Comparison of ENCODE assay signal across 8 mouse cellular contexts in genomic region chr17:33842966-33843795, GRCm38 (mm10). TPM values are rescaled to one million over a fixed set of nuclear protein-coding genes. Genes with fewer than 3 reads are reported as not detected.
DNase-seq lines count a peak whose midpoint lies in the region; ATAC-seq and TF ChIP-seq lines count a peak whose summit lies in the region.

Gene Cd320, plus strand, starts transcription at chr17:33843091.

- no peaks in the 10 kb centered on the region for H3K27me3 ChIP-seq in embryonic facial prominence, embryonic 15.5 days
- no peaks in the 10 kb centered on the region for H3K27me3 ChIP-seq in kidney, embryonic 14.5 days (ENCODE audit: control insufficient read depth, insufficient read depth, low read length)
- H3K27me3 ChIP-seq in limb, embryonic 15.5 days: no peaks in the 10 kb centered on the region

- H3K4me2 ChIP-seq in embryonic facial prominence, embryonic 15.5 days (replicated peaks): peak within 1 kb of the TSS; percentile 85
- H3K4me2 ChIP-seq in kidney, embryonic 14.5 days (replicated peaks; ENCODE audit: low read depth, low read length): peak within 1 kb of the TSS; percentile 70
- H3K4me2 ChIP-seq in limb, embryonic 15.5 days: peak within 1 kb of the TSS; percentile 73

- TF ChIP-seq POLR2A in bone marrow, adult 2 months (IDR thresholded peaks at IDR 0.05; ENCODE audit: borderline replicate concordance, control insufficient read depth, low read depth, low read length): peak; percentile 56; the same call in 1 of the 2 replicates

- peak within 1 kb of the TSS; percentile 65 for H3K9ac ChIP-seq in embryonic facial prominence, embryonic 15.5 days
- H3K9ac ChIP-seq in kidney, embryonic 14.5 days (ENCODE audit: low read depth, low read length): peak within 1 kb of the TSS; percentile 73
- peak within 1 kb of the TSS; percentile 41 for H3K9ac ChIP-seq in limb, embryonic 15.5 days

- H3K4me3 ChIP-seq in bone marrow, adult 2 months (replicated peaks; ENCODE audit: control insufficient read depth, low read depth, low read length): peak within 1 kb of the TSS; percentile 99
- H3K4me3 ChIP-seq in embryonic facial prominence, embryonic 15.5 days (replicated peaks): peak within 1 kb of the TSS; percentile 99
- H3K4me3 ChIP-seq in kidney, embryonic 14.5 days (ENCODE audit: low read length): peak within 1 kb of the TSS; percentile 84
- H3K4me3 ChIP-seq in limb, embryonic 15.5 days: peak within 1 kb of the TSS; percentile 99

- H3K9me3 ChIP-seq in embryonic facial prominence, embryonic 15.5 days (replicated peaks): no peaks in the 10 kb centered on the region
- H3K9me3 ChIP-seq in kidney, embryonic 14.5 days (ENCODE audit: control insufficient read depth, low read length): no peaks in the 10 kb centered on the region
- no peaks in the 10 kb centered on the region for H3K9me3 ChIP-seq in limb, embryonic 15.5 days

- DNase-seq in 416B (ENCODE audit: low read depth): peak; percentile 92
- peak; percentile 93 for DNase-seq in heart, adult 9 months (ENCODE audit: low spot score in 2 of 2)
- DNase-seq in monocyte, adult 2 months (ENCODE audit: low read depth in 1 of 2, low spot score in 2 of 2): peak; percentile 68 to 86
- DNase-seq in spleen, postnatal 36 days (ENCODE audit: low spot score in 2 of 2): peak; percentile 88 to 90

- under 1% methylated on average over 45 of the region's 45 CpGs for WGBS in bone marrow, adult 2 months
- under 1% methylated on average over 45 of the region's 45 CpGs for WGBS in embryonic facial prominence, embryonic 15.5 days
- WGBS in kidney, embryonic 14.5 days: under 1% methylated on average over 44 of the region's 45 CpGs
- WGBS in limb, embryonic 15.5 days: under 1% methylated on average over 45 of the region's 45 CpGs

- TF ChIP-seq CTCF in bone marrow, adult 2 months (IDR thresholded peaks at IDR 0.05; ENCODE audit: control insufficient read depth, insufficient read depth, low read length): 0 out of 2 replicates have a peak, but pooled peaks have one; percentile 15

- peak within 1 kb of the TSS; percentile 23; the same call in 1 of the 2 replicates for H3K27ac ChIP-seq in bone marrow, adult 2 months (ENCODE audit: control insufficient read depth, insufficient read depth, low read depth, low read length, poor library complexity)
- H3K27ac ChIP-seq in embryonic facial prominence, embryonic 15.5 days (replicated peaks): peak within 1 kb of the TSS; percentile 65; the same call in 1 of the 2 replicates
- H3K27ac ChIP-seq in kidney, embryonic 14.5 days (ENCODE audit: low read depth, low read length): peak within 1 kb of the TSS; percentile 32; the same call in 1 of the 2 replicates
- H3K27ac ChIP-seq in limb, embryonic 15.5 days: peak within 1 kb of the TSS; percentile 80

- peaks cover 21% of the 10 kb centered on the region for H3K36me3 ChIP-seq in embryonic facial prominence, embryonic 15.5 days
- H3K36me3 ChIP-seq in kidney, embryonic 14.5 days (ENCODE audit: control insufficient read depth, insufficient read depth, low read length): peaks cover 12% of the 10 kb centered on the region
- peaks cover 29% of the 10 kb centered on the region for H3K36me3 ChIP-seq in limb, embryonic 15.5 days

- ATAC-seq in embryonic facial prominence, embryonic 15.5 days (ENCODE audit: insufficient number of reproducible peaks, low FRiP score, low TSS enrichment, low read depth): peak; percentile 90
- ATAC-seq in kidney, embryonic 14.5 days (ENCODE audit: low FRiP score, low TSS enrichment): peak; percentile 94
- ATAC-seq in limb, embryonic 15.5 days (ENCODE audit: insufficient number of reproducible peaks, low FRiP score, low TSS enrichment, low read depth): peak; percentile 90

- H3K4me1 ChIP-seq in bone marrow, adult 2 months (ENCODE audit: control insufficient read depth, insufficient read depth, low read length): no peaks in the 10 kb centered on the region
- H3K4me1 ChIP-seq in embryonic facial prominence, embryonic 15.5 days: peaks cover 11% of the 10 kb centered on the region
- peaks cover 8% of the 10 kb centered on the region; the same call in 1 of the 2 replicates for H3K4me1 ChIP-seq in kidney, embryonic 14.5 days (ENCODE audit: control insufficient read depth, insufficient read depth, low read length)
- H3K4me1 ChIP-seq in limb, embryonic 15.5 days: peaks cover 12% of the 10 kb centered on the region

RNA-seq across cellular contexts. Expression of gene Cd320, which starts in this region (rescaled TPM):
- polyA plus RNA-seq in bone marrow, adult 2 months (2011; ENCODE audit: insufficient read depth, insufficient read length, low replicate concordance, missing spikeins): 2.8 and 4.6 TPM in 2 replicates
- polyA plus RNA-seq in embryonic facial prominence, embryonic 15.5 days (2015; fragmentation: Nextera tagmentation; extraction: Ambion mirVana): 57.3 and 59.6 TPM in 2 replicates
- 111 and 121 TPM in 2 replicates for polyA plus RNA-seq in kidney, embryonic 14.5 days (2014; fragmentation: Nextera tagmentation; extraction: Ambion mirVana)
- polyA plus RNA-seq in limb, embryonic 15.5 days (2015; fragmentation: Nextera tagmentation; extraction: Ambion mirVana): 53.1 and 54.8 TPM in 2 replicates

Comparison
In these comparisons a context has a peak if more than half of its experiments do, and no peak if none do; other contexts are left out.
1. Peak in every context shown above with its lines: DNase-seq, ATAC-seq, H3K4me3 ChIP-seq and H3K27ac ChIP-seq.
2. H3K27ac ChIP-seq: peak in every context shown above with its lines; median percentile 80 in limb, embryonic 15.5 days; 65 in embryonic facial prominence, embryonic 15.5 days; 32 in kidney, embryonic 14.5 days; 23 in bone marrow, adult 2 months.